Mouse (Mus musculus) midbrain, postnatal 0 days (tissue): ENCODE results near the gene Asb18. TPM values are rescaled to one million over a fixed set of nuclear protein-coding genes. Genes with fewer than 3 reads are reported as not detected.

Experiments
- ATAC-seq: fragments of 200-750 bp; cut with Nextera tagmentation; 2 replicates; pipeline ENCODE4 v1.8.0; 2017; ENCODE audit warnings: moderate number of reproducible peaks, mild to moderate bottlenecking, moderate TSS enrichment, moderate library complexity; ENCODE audit not compliant: low FRiP score
- DNase-seq: peaks from one replicate; pipeline ENCODE4 v3.0.0-alpha.2; 2015; ENCODE audit warnings: low spot score
- H3K27ac ChIP-seq: fragments of 300-500 bp; sonication (generic); 2 replicates; pipeline ENCODE4 v1.5.1; 2014; ENCODE audit warnings: low read depth, mild to moderate bottlenecking, low read length, mixed read lengths
- H3K27me3 ChIP-seq: fragments of 300-500 bp; sonication (generic); 2 replicates; pipeline ENCODE4 v1.6.1; 2014; ENCODE audit warnings: low read length, control low read depth, mixed read lengths; ENCODE audit not compliant: insufficient read depth
- H3K36me3 ChIP-seq: fragments of 300-500 bp; sonication (generic); 2 replicates; pipeline ENCODE4 v1.6.1; 2014; ENCODE audit warnings: low read length, control low read depth, mixed read lengths; ENCODE audit not compliant: insufficient read depth
- H3K4me1 ChIP-seq: fragments of 300-500 bp; sonication (generic); 2 replicates; pipeline ENCODE4 v1.6.1; 2014; ENCODE audit warnings: mild to moderate bottlenecking, control low read depth, antibody characterized with exemption, low read length, mixed read lengths; ENCODE audit not compliant: insufficient read depth
- H3K4me2 ChIP-seq: fragments of 300-500 bp; sonication (generic); 2 replicates; pipeline ENCODE4 v1.6.1; 2014; ENCODE audit warnings: low read depth, mild to moderate bottlenecking, low read length, mixed read lengths; ENCODE audit not compliant: poor library complexity, severe bottlenecking
- H3K4me3 ChIP-seq: fragments of 300-500 bp; sonication (generic); 2 replicates; pipeline ENCODE4 v1.5.1; 2014; ENCODE audit warnings: low read depth, mild to moderate bottlenecking, low read length, moderate library complexity
- H3K9ac ChIP-seq: fragments of 300-500 bp; sonication (generic); replicated peaks from 2 replicates; pipeline ENCODE4 v1.6.1; 2014; ENCODE audit warnings: mild to moderate bottlenecking, low read length, moderate library complexity, mixed read lengths; ENCODE audit not compliant: poor library complexity, severe bottlenecking
- H3K9me3 ChIP-seq: fragments of 300-500 bp; sonication (generic); 2 replicates; pipeline ENCODE4 v1.6.1; 2016; ENCODE audit warnings: low read length, control low read depth
- CTCF ChIP-seq: IDR thresholded peaks from 2 replicates; pipeline ENCODE4 v1.5.1; 2016; ENCODE audit warnings: antibody characterized with exemption, mild to moderate bottlenecking
- whole genome bisulfite sequencing: fragments of 180-500 bp; shearing (Covaris S2); extraction: QIAGEN DNeasy Blood & Tissue Kit; methylation state at CpG from one replicate; pipeline ENCODE4 v1.1.7; 2014; 5-methylcytosine and 5-hydroxymethylcytosine counted together
- polyA plus RNA-seq: library from polyadenylated mRNA; unstranded; fragments of >200 nt; fragmentation: Nextera tagmentation; extraction: Ambion mirVana; gene quantifications from 2 replicates; pipeline ENCODE4 v1.2.1, GENCODE M21; 2015
- total RNA-seq: library from RNA; depleted of rRNA; stranded (reverse); fragments of >200 nt; gene quantifications from 2 replicates; pipeline ENCODE4 v1.2.3, GENCODE M21; 2014

The Asb18 gene
- total and polyA plus RNA-seq, 2 experiments from 2014 or later: 0.39 to 1.6 TPM

- no peaks in the 10 kb centered on the region for H3K36me3 ChIP-seq
- no peak overlapping the region for H3K9ac ChIP-seq
- H3K27me3 ChIP-seq: peaks cover 19% of the 10 kb centered on the region
- 68% methylated on average over 8 of the region's 8 CpGs for WGBS
- DNase-seq: no peak
- H3K4me3 ChIP-seq: no peak overlapping the region
- no peak overlapping the region for H3K4me2 ChIP-seq
- no peak for TF ChIP-seq CTCF
- no peaks in the 10 kb centered on the region for H3K9me3 ChIP-seq
- no peak overlapping the region for H3K27ac ChIP-seq
- no peaks in the 10 kb centered on the region for H3K4me1 ChIP-seq
- no peak for ATAC-seq
These were observed 42.6 kb downstream of the Asb18 start for GRCm38 (mm10) chr1:89971848-89972247.

- ATAC-seq (no peak), DNase-seq (no peak)
- Histone ChIP-seq H3K9me3 (no peaks in the 10 kb centered on the region), H3K27me3 (peaks cover 19% of the 10 kb centered on the region), H3K27ac (no peak overlapping the region), H3K4me1 (no peaks in the 10 kb centered on the region), H3K4me3 (no peak overlapping the region), H3K9ac (no peak overlapping the region), H3K36me3 (no peaks in the 10 kb centered on the region), H3K4me2 (no peak overlapping the region)
- 83% methylated on average over 4 of the region's 4 CpGs for WGBS
- TF ChIP-seq CTCF: no peak
These were observed 44.8 kb downstream of the Asb18 start for GRCm38 (mm10) chr1:89969714-89970110.

- peak overlapping the region; percentile 88 for H3K4me2 ChIP-seq
These were observed 45.3 kb downstream of the Asb18 start for GRCm38 (mm10) chr1:89969072-89969713.

GRCm38 (mm10) chr1:89968111-89968851, 46.2 kb downstream of the Asb18 start:
- peak overlapping the region; percentile 70 for H3K27ac ChIP-seq
- no peak for TF ChIP-seq CTCF
- ATAC-seq (peak; percentile 74), DNase-seq (peak; percentile 86)
- peak overlapping the region; percentile 77 for H3K9ac ChIP-seq
- H3K4me2 ChIP-seq: peak overlapping the region; percentile 88
- H3K4me3 ChIP-seq: peak overlapping the region; percentile 59
- peaks cover 24% of the 10 kb centered on the region for H3K27me3 ChIP-seq
- H3K36me3 ChIP-seq: no peaks in the 10 kb centered on the region
- 1% methylated on average over 69 of the region's 95 CpGs for WGBS
- no peaks in the 10 kb centered on the region for H3K9me3 ChIP-seq
- no peaks in the 10 kb centered on the region for H3K4me1 ChIP-seq

More at GRCm38 (mm10) chr1:89969072-89969713, 45.3 kb downstream of the Asb18 start:
- Histone ChIP-seq H3K27ac (no peak overlapping the region), H3K4me3 (peak overlapping the region; percentile 59; the same call in 1 of the 2 replicates), H3K27me3 (peaks cover 19% of the 10 kb centered on the region), H3K9me3 (no peaks in the 10 kb centered on the region), H3K9ac (no peak overlapping the region), H3K36me3 (no peaks in the 10 kb centered on the region), H3K4me1 (no peaks in the 10 kb centered on the region)
- WGBS: 62% methylated on average over 10 of the region's 10 CpGs
- ATAC-seq (no peak), DNase-seq (no peak)
- no peak for TF ChIP-seq CTCF

GRCm38 (mm10) chr1:89967585-89967984, 46.9 kb downstream of the Asb18 start:
- WGBS: 9% methylated on average over 9 of the region's 9 CpGs
- Histone ChIP-seq H3K4me2 (peak overlapping the region; percentile 88), H3K9ac (peak overlapping the region; percentile 77; the same call in 1 of the 2 replicates), H3K27me3 (peaks cover 25% of the 10 kb centered on the region), H3K4me3 (peak overlapping the region; percentile 59), H3K27ac (no peak overlapping the region), H3K36me3 (no peaks in the 10 kb centered on the region), H3K9me3 (no peaks in the 10 kb centered on the region), H3K4me1 (no peaks in the 10 kb centered on the region)
- ATAC-seq (no peak), DNase-seq (no peak)
- TF ChIP-seq CTCF: no peak

- ATAC-seq (no peak), DNase-seq (no peak)
- Histone ChIP-seq H3K4me2 (no peak overlapping the region), H3K4me1 (0 out of 2 replicates have a peak, but pooled peaks cover 5% of the 10 kb centered on the region), H3K36me3 (no peaks in the 10 kb centered on the region), H3K9ac (no peak overlapping the region), H3K4me3 (no peak overlapping the region), H3K27ac (no peak overlapping the region), H3K27me3 (peaks cover 10% of the 10 kb centered on the region), H3K9me3 (no peaks in the 10 kb centered on the region)
- no peak for TF ChIP-seq CTCF
- WGBS: 37% methylated on average over 12 of the region's 12 CpGs
These were observed 50.0 kb downstream of the Asb18 start for GRCm38 (mm10) chr1:89964426-89964825.
